Mouse (Mus musculus) G1E (cell line): ENCODE measurements around the gene BC030867.

Experiments
- CTCF ChIP-seq: IDR thresholded peaks from 2 replicates; pipeline ENCODE4 v1.5.1; 2012; ENCODE audit warnings: low read depth, low read length, inconsistent platforms, mixed read lengths
- GATA1 ChIP-seq: IDR thresholded peaks from 2 replicates; pipeline ENCODE4 v1.6.1; 2012; ENCODE audit warnings: borderline replicate concordance, low read length, inconsistent platforms, mixed read lengths

GRCm38 (mm10) chr11:102219247-102219993, 29.3 kb upstream of the BC030867 start:
- TF ChIP-seq CTCF (no peak), GATA1 (no peak)
